Mouse (Mus musculus) 3T3-L1 (cell line): Measurements from ENCODE around the gene Hdac5.

ENCODE experiments used
- DNase-seq: peaks from one replicate; pipeline ENCODE4 v3.0.0-alpha.2; 2015; ENCODE audit warnings: low read depth, low spot score

Gene Hdac5

GRCm38 (mm10) chr11:102240636-102241035 lies 10.7 kb upstream of the Hdac5 start:
- DNase-seq, result no peak

DNA sequence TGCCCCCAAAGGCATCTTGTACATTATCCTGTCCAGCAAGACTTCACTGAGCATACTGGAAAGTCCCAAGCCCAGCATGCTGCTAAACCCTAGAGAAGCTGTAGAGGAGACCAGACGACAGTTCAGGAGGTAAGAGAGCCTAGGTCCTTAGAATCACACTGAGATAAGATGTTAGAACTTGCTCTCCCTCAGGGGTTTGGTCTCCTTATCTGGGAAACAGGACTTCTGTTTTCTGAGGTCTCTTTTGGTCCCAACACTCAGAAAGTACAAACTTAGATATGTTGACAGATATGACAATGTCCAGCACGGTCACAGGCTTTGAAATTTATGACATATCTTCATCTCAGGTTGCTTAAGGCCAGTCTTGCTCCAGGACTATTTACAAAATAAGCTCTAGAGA lies 6.1 kb upstream of the Hdac5 start:
- no peak for DNase-seq

GRCm38 (mm10) chr11:102229331-102229953 lies 524 bp downstream of the Hdac5 start:
- DNase-seq, result peak; percentile 43

DNA sequence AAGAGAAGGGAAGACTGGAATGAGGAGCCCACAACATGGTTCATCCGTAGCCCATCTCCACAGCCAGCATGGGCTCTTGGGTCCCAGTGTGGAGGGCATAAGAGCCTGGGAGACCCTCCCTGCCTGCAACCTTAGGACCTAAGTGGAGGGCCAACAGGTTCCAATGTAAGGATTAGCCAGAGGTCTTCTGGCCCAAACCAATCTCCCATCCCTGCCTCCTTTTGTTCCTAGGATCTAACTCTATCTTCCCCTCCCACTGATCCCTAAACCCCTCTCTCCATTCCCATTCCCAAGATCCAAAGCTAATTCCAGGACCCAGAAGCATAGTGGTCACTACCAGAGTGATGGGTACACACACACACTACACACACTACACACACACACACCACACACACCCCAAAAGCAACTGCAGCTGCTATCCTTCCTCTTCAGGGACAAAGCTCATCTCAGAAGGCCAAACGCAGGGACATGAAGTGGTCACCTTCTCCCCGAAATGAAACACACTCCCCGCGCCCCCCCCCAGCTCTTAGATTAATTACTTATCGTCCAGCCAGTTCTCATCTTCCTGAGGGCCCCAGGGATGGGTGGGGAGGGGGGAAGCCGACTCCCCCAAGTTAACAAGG lies 1.2 kb downstream of the Hdac5 start:
- DNase-seq, result no peak

GRCm38 (mm10) chr11:102228191-102228545 lies 1.8 kb downstream of the Hdac5 start:
- DNase-seq, result no peak

- no peak for DNase-seq
These were observed 2.4 kb downstream of the Hdac5 start for GRCm38 (mm10) chr11:102227270-102228190.

- no peak for DNase-seq
These were observed 3.6 kb downstream of the Hdac5 start for GRCm38 (mm10) chr11:102226067-102226978.

- peak; percentile 80 for DNase-seq
These were observed 4.7 kb downstream of the Hdac5 start for GRCm38 (mm10) chr11:102225221-102225620.

- peak; percentile 51 for DNase-seq
These were observed 5.3 kb downstream of the Hdac5 start for GRCm38 (mm10) chr11:102224686-102225085.

DNA sequence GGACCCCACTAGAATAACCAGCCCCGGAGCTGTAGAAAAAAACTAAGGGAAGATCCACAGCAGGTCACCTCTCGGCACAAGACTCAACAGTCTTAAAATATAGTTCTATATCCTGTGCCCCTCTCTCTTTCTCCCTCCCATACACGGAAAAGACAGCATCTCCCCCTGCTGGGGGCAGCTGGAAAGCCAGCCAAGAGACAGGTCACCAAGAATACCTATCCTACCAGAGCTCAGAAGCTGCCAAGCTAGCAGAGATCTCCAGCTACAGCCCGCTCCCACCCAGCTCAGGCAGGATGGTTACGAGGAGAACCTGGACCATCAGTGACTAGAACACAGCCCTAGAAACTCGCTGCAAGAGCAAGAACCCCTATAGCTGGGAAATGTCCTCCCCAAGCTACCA lies 6.8 kb downstream of the Hdac5 start:
- DNase-seq, result peak; percentile 76

DNA sequence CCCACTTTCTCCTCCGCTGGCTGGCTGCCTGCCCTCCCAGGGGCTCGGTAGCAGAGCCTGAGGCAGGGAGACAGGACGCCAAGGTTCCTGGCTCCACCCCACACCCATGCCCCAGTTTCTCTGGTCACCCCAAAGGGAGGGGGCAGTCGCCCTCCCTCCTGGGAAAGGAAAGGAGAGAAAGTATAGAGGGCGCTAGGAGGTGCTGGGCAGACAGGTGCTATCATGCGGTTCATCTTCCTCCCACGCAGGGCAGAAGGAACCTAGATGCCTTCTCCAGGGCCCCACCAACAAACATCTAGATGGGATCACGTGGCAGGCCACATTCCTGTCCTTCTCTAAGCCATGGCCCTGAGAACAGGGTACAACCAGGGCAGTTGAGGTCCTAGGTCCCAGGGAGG lies 8.0 kb downstream of the Hdac5 start:
- no peak for DNase-seq

DNA sequence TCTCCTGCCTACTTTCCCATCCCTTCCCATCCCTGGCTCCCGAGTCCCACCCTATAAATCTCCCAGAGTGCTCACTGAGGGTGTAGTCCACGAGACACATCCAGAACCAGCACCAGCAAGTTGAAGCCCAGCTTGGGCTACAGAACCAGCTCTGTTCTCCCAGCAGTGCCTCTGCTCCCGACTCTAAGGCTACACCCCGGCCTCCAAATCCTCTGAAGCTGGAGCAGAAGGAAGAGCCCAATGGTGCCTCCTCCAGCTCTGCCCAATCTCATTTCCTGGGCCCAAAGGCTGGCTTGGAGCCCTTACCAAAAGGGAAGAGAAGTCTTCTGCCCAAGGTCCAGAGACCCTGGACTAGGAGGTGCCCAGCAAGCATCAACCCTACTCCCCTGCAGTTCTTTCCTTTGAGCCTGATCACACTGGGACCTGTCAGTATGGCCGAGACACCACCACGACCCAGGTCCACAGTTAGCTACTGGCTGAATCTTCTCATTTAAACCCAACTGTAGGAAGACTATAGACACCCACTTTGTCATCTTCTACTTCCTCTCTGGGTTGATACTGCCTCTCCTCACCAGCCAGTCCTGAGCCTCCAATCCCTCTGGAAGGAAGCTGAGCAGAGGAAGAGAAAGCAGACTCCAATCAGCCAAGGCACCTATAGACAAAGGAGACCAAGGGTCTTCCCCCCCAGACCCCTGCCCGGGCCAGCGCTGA lies 8.6 kb downstream of the Hdac5 start:
- DNase-seq, result no peak

GRCm38 (mm10) chr11:102220451-102220850 lies 9.5 kb downstream of the Hdac5 start:
- DNase-seq, result no peak

GRCm38 (mm10) chr11:102219994-102220346 lies 10.0 kb downstream of the Hdac5 start:
- no peak for DNase-seq

DNA sequence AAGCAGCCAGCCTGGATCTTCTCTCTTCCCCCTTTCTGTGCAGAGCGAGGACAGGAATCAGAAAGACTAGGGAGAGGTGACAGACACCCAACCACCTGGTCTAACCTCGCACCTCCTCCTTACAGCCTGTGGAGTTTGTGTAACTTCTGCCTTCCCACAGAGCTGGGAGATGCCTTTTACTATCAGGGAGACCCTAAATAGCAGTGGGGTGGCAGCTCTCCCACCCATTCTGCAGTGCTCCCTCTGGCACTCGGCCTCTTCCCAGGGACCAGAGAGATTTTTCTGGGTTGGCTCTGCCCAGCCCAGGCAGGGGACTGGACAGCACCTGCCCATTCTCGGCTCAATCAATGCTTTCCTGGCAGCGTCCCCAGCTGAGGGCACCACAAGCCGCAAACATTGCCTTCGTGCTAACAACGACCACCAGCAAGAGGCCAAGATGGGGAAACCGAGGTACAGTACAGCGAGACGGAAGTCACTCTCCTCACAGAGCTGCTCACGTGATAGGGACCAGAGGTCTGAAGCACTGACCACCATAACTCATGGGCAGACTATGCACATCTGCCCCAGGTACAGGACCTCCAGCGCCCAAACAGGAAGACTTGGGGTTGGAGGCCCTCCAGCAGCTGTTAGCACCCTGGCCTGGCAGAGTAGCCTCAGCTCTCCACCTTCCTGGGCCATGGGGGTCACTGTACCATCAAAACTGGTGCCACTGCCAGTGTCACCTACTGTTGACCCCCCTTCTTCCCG lies 10.5 kb downstream of the Hdac5 start:
- DNase-seq, result no peak

DNA sequence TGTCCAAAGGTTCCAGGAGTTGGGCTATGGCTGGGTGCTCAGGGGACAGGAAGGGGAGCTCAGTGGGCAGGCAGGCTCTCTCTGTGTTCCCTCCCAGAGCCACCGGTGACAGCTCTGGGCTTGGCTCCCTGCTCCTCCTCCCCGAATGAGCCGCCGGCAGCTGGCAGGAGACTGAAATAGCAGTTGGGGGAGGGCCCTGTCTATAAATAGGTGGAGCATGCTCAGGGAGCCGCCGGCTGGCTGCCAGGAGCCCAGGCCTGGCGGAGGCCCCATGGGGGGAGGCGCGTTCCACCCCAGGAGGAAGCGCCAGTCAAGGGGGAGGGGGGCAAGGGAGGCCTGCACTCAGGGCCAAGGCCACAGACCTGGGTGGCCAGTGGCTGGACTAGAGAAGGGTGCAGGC lies 11.2 kb downstream of the Hdac5 start:
- DNase-seq, result peak; percentile 93

DNA sequence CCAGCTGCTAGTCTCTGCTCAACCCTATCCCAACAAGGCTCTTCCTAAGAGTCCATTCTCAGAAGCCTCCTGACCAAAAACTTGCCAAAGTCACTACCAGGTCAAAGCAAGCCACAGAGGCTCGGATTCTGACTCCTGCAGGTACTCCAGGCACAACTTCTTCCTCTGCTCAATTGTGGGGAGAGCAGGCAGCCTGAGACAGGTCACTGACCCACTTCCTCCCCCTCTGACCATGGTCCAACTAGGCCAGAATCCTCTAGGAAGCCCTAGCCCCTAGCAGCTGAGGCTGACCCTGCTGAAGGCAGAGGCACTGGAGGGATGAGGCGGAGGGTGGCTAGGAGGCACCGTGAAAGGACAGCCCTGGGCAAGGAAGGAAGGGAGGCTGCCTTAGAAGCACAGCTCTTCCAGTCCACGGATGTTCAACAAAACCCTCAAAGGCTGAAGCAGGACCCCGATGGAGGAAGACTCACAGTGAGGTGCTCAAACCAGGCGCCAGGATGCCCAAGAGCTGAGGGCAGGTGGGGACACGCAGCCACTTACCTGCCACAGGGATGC lies 12.0 kb downstream of the Hdac5 start:
- DNase-seq, result peak; percentile 50

- DNase-seq, result no peak
These were observed 12.6 kb downstream of the Hdac5 start for GRCm38 (mm10) chr11:102217396-102217795.

- DNase-seq, result peak; percentile 64
These were observed 13.1 kb downstream of the Hdac5 start for GRCm38 (mm10) chr11:102216886-102217240.
